Mouse (Mus musculus) layer of hippocampus, adult 8-10 months (tissue): ENCODE measurements around the gene Cdc14a. TPM values are rescaled to one million over a fixed set of nuclear protein-coding genes. Genes with fewer than 3 reads are reported as not detected.
A peak's percentile ranks its signal among the peaks of the same experiment; 100 is the strongest.

Experiments
- DNase-seq, 2 experiments: peaks; one replicate each; pipeline ENCODE4 v3.0.0; 2022; ENCODE audit warnings: low spot score in 2 of 2
- total RNA-seq, 4 experiments: library from RNA; stranded (reverse); gene quantifications; 2 replicates each; pipeline ENCODE4 v1.2.4; 2022

Cdc14a gene
- total RNA-seq, 4 experiments from 2014 or later = 6.2 to 10.8 (median 7.4) TPM

- no peak for DNase-seq
Measured at GRCm38 (mm10) chr3:116329976-116330375, 93.9 kb downstream of the Cdc14a start.

GRCm38 (mm10) chr3:116329023-116329762, 94.6 kb downstream of the Cdc14a start:
- no peak for DNase-seq

DNA sequence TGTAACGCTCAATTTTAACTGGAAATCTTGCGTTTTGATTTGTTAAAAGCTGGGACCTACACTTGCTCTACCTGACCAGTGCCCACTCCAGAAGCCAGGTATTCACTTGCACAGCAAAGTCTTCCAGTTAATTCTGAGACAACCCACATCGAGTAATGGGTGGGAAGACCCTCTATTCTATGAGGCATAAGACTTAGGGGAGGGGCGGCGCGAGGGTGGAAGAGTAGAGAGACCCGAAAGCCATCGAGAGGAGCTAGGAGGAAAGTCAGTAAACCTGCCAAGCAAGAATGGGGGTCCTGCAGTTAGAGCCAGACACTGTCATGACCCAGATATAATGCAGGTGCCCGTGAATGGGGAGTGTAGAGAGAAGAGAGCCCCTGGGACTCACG, 96.2 kb downstream of the Cdc14a start:
- no peak for DNase-seq

DNA sequence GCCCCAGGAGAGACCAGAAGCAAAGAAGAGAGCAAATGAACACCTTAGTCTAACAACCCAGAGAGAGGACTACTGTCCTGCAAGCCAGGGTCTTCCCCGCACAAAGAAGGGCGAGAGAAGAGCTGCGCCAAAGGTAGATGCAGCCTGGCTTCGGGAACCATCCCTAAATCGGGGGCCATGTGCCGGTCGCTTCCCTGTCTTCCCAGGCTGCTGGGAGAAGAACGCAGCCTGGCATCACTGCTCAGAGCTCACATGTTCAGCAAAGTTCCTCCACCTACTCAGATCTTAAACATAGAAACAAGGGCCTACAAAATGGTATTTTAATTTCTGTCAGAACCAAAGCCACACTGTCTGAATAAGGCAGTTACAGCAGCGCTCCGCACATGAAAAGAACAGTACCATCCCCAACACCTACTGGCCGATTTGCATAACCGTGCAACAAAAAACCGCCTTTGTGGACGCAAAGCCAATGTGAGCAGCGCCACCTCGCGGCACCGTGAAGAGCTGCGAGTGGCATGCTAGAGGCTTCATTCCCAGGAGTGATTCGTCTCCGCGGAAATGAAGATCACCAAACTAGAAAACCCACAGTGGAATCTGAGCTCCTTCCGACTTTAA, 96.7 kb downstream of the Cdc14a start:
- peak; percentile 76 to 89 for DNase-seq

DNA sequence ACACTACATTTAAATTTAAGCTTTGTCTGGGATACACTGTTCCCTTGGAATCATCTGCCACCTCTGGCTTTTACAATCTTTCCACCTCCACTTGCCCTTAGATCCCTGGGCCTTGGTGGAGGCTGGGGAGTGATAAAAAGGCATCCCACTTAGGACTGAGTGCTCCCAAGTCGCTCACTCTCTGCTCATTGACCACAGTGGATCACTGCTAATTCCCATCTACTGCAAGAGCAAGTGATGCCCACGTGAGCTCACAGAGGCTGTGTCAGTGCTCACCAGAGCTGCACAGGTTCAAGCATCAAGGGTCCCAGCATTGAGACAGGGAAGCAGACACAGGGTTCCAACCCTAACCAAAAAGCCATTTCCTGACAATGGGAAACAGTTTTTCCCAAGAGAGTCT, 98.3 kb downstream of the Cdc14a start:
- no peak for DNase-seq

DNA sequence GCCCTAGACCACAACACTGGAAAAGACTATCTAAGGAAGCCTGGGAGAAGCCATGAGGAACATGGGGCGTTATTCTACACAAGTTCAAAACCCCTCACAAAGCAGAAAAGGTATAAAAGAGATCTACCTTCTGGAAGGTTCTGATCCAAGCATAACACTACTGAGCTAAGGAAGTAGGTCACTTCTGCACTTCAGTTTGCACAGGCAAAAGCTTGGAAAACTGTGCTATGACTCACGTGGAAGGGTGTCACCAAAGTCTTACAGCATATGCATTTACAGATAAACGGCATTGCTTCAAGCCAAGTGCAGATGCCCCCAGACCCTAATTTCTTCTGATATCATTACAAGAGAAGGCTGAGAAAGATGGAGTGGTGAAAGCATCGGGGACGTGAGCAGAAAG, 104.1 kb downstream of the Cdc14a start:
- no peak for DNase-seq

- DNase-seq = no peak
Measured at GRCm38 (mm10) chr3:116311838-116312237, 112.0 kb downstream of the Cdc14a start.

- no peak for DNase-seq
Measured at GRCm38 (mm10) chr3:116311173-116311572, 112.7 kb downstream of the Cdc14a start.

DNA sequence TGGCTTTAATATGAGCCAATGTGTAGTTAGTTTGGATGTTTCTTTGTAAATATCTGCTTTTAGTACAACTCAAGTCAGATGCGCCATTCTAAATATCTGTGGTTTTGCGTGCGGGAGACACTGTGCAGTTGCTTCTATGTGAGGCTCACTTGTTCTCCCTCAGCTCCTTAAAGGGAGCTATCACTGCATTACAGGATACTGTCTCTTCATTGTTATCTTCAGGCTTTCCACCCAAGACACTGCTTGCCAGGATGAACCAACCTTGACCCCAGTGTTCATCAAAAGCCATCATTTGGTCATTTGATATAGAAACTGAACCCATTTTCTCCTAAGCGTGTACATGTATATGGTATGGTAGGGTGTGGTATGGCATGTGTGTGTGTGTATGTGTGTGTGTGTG, 113.2 kb downstream of the Cdc14a start:
- no peak for DNase-seq

DNA sequence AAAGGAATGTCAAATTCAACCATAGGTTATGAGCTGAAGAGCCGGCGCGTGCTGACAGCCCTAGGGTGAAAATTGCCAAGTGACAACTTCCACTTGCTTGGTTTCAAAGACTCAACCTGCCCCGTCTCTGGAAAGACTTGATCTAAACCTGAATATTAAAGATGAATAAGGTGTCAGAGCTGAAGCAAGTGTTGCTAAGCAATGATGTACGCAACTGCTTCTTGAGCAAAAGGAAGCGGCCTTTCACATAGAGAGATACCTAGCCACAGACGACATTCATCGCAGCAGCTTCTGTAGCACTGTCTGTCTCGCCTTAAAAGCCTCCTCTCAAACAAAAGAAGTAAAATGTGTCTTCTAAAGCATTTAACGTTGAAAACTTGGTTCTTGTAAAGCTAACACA, 113.8 kb downstream of the Cdc14a start:
- no peak for DNase-seq

DNA sequence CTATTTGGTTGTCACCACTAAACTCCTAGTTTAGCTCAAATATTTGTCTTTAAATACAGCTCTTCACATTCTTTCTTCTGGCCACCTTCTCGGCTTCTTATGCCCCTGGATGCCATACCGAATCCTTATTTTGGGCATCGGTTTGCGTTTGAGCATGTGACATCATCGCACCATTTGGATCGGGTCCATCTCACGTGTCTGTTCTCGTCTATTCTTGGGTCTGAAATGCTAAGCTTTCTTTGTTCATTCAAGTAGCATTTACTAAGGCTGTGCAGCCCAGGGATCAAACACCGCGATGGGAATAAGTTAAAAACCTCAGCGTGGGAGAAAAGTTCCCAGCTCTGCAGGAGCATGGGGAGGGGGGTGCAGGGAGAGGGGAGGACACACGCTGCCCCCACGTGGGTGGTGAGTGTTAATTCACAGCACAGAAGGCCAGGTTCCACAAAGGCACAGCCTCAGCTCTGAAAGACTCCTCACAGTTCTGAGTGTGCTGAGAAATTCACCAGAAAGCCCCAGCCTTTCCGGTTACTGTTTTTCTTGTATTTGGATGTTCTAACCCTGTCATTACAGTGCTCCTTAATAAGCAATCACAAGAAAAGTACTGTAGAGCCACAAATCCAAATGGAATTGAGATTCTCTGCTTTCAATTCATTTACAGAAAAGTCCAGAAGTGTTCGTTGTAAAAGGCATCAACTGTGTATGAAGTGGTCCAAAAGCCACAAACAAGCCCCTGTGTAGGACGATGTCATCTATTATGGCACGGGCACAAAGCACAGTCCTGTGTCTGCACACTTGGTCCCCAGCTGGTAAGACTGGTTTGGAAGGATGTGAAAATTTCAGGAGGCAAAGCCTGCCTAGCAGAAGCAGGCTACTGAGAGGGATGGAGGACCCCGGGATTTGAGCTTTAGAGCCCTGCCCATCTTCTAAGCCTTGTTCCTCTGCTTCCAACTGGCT, 118.8 kb downstream of the Cdc14a start:
- no peak for DNase-seq

GRCm38 (mm10) chr3:116302581-116302980, 121.3 kb downstream of the Cdc14a start:
- DNase-seq = no peak

DNA sequence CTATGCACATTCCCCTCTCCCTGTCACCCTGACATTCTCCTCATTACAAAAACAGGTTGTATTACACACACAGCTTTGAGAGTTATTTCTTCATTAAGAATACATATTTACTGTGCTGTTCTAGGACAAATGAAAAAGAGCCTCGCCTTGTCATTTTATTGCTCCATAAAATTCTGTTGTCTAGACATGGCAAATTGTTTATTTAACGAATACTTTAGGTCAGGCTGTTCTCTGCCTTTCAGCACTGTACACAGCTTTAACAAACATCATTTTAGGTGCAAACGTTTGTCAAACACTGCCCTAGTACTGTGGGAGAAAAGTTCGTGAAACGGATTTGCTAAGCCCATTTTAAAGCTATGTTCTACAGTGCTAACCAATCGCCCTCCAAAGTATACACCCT, 122.1 kb downstream of the Cdc14a start:
- no peak for DNase-seq

DNA sequence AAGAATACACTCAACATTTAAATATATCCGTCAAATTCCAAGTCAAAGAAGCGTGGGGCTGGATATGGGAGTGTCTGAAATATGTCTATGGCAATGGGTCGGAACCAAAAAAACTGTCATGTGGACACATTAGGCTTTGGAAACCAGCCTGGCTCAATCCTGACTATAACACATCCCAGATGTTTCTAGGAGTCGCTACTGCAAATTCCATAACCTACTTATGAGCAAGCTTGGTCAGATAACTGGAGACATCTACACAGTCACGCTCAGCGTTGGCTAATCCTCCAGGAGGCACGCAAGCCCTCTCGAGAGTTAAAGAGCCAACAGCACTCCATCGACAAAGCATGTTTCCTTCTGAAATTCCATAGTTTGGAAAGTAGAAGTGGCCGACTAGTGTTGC, 125.1 kb downstream of the Cdc14a start:
- no peak for DNase-seq

- DNase-seq = no peak
Measured at GRCm38 (mm10) chr3:116298003-116298402, 125.8 kb downstream of the Cdc14a start.

DNA sequence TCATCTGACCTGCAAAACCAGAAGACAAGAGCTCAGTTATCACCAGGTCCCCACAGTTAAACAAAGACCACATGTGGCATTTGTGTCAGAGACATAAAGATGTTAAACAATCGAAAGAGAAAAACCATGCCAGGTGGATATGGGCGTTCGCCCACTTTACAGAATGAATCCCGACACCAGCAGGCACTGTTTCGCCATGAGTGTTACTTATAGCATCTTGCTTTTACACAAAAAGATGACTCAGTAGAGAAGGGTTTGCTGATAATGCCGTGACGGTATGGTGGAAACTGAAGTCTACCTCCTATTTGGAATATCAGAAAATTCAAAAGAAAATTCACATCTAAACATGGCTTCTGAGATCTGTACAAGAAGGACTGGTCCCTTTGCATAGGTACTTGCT, 126.7 kb downstream of the Cdc14a start:
- DNase-seq = no peak

DNA sequence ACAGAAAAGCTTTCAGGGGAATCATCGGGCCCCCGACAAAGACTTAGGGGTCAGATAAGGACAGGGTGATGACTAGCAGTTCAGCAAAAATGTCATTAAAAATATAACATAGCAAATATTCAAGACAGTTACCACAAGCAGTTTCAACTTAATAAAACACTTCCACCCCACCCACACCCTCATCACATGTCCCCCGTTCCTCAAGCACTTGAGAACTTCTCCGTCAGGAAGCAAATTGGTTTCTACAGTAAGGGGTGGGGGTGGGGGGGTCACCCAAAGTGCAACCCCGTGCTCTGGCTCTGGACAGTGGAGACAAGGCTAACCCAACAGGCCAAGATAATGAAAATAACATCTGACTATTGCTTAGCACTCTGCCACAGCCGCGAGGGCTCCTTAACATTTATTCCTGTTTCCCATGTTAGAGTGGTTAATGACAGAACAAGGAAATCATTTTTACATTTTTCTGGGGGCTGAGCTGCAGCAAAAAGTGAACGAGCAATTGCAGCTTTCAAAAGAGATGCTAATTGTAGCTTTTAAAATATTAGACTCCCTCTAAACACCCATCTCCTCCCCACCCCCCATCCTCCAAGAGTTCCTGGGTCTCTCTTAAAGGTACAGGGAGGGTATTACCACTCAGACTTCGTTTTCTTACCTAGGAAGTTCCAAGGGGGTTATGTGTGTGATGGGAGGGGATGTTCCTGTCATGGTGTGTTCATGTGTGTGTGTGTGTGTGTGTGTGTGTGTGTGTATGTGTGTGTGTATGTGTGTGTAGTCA, 133.6 kb downstream of the Cdc14a start:
- DNase-seq = no peak

GRCm38 (mm10) chr3:116288833-116289232, 135.0 kb downstream of the Cdc14a start:
- DNase-seq = no peak

DNA sequence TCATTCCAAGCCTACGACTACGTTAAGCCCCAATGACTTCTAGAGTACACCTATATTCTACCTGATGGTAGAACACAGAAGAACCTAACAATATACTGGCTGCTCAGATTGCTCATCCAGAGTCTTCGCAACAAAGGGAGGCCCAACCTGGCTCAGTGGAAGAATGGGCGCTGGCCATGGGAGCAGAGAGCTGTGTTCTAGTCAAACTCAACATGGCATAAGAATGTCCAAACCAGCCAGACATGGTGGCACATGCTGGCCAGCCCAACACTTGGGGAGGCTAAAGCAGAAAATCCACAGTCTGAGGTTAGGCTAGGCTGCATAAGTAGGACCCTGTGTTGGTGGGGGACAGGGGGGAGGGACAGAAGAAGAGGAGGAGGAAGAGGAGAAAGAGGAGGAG, 139.1 kb downstream of the Cdc14a start:
- DNase-seq = no peak

DNA sequence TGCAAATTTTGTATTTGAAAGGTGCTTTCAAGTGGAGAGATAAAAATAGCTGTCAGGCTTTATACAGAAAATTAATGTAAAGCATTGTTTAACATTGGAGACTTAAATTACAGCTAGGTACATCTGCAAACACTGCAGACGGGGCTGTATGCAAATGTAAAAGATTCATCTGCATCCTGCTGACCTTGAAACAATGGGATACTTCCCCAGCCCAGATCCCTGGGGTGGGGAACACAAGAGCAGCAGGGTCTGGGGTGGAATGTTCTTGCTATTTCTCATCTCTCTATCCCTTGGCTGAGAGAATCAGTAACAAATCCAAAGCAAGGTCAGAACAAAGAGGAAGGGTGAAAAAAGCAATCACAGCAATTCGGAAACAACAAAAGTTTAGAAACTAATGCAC, 139.8 kb downstream of the Cdc14a start:
- DNase-seq = no peak

- DNase-seq = no peak
Measured at GRCm38 (mm10) chr3:116281663-116282062, 142.2 kb downstream of the Cdc14a start.
